Mouse (Mus musculus) layer of hippocampus, postnatal 36 days (tissue): ENCODE results near the gene Ncam1. TPM values are rescaled to one million over a fixed set of nuclear protein-coding genes. Genes with fewer than 3 reads are reported as not detected.
A peak's percentile ranks its signal among the peaks of the same experiment; 100 is the strongest.

Experiments
- DNase-seq, 2 experiments: peaks; one replicate each; pipeline ENCODE4 v3.0.0; 2022
- total RNA-seq, 2 experiments: library from RNA; stranded (reverse); gene quantifications; 2 replicates each; pipeline ENCODE4 v1.2.3; 2021

Gene Ncam1
- total RNA-seq, 2 experiments from 2014 or later, result 293 to 312 TPM

DNA sequence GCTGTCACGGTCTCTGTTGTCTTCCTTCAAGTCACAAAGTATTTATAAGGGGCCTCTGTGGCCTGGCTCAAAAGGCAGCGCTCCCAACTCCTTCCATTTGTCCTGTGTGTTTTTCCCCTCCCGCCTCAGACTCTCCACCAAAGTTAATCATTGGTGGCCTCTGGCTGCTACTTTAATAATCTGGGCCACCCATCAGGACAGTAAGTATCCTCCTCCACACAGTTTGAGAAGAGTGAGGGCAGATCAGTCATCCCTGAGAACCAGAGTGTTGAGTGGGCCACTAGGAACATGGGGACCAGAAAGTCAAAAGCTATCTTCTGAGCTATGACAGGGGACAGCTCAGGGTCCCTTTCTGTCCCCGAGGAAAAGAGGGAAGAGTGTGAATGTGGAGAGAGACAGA lies 256.1 kb downstream of the Ncam1 start:
- DNase-seq, result no peak

DNA sequence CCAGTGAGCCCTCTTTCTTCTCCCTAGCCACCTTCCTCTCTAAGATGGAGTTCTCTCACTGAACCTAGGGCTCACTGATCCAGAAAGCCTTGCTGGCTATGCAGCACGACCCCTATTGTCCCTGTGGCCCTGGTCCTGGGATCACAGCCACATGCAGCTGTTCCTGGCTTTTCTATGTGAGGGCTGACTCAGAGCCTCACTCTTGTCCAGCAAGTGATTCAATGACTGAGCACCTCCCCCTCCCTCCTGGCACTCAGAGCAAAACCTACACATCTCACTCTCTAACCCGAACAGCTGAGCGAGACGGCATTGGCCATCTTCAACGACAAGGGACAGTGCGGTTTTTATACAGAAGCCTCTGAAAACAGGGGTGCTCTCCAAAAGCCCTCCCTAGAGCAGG lies 260.9 kb downstream of the Ncam1 start:
- no peak for DNase-seq

DNA sequence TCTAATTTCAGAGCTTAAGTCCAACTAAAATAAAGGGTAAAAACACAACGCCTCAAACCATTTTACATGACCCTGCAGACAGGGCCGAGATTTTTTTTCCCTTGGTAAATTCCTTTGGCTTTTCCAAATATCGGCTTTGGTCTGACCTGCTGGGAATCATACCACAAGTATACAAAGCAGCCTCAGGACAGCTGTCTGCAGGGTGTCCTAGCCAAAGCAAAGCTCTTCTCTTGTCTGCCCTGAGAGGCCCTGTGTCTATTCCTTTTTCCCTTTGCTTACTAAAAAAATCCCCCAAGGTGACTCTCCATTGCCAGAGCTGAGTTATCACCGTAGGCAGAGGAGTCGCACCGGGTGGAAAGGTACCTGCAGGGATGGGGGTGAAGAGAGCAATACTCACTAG lies 262.1 kb downstream of the Ncam1 start:
- no peak for DNase-seq

DNA sequence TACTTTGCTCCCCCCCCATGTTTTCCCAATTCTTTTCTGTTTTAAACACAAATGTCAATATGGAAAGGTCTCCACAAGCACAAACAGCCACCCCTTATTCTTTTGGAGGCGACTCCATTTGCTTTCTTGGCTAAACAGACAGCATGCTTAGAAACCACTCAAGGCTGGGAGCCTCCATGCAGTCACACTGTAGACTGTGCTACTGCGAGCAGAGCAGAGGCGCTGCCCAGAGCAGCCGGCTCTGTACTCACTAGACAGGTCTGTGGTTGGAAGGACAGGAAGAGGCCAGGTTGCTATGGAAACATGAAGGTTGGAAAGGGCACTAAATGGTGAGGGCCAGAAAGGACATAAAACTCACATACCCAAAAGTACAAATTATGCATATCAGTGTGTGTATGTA lies 263.8 kb downstream of the Ncam1 start:
- DNase-seq, result no peak

DNA sequence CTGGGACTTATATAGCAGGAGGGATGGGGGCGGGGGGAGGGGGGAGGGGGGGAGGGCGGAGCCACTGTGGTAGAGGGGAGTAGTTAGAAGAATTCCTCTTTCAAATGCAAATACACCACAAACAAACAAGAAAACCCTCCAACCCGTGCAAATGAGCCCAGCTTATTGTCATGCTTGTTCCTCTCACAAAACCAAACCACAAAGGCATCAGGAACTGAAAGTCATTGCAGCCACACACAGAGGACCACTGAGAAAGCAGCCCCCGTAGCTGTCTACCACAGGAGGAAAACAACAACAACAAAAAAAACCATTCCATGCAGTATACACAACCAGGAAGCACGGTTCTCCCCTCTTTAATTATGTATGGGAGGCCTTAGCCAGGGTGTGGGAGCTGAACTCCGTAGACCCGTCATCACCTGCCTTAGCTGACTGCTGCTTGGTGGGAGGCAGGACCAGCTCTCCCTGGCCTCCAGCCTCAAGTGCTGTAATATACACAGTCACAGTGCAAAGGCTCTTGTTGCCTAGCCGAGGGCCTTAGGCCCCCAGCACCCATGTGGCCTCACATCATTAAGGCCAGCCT lies 264.7 kb downstream of the Ncam1 start:
- no peak for DNase-seq

DNA sequence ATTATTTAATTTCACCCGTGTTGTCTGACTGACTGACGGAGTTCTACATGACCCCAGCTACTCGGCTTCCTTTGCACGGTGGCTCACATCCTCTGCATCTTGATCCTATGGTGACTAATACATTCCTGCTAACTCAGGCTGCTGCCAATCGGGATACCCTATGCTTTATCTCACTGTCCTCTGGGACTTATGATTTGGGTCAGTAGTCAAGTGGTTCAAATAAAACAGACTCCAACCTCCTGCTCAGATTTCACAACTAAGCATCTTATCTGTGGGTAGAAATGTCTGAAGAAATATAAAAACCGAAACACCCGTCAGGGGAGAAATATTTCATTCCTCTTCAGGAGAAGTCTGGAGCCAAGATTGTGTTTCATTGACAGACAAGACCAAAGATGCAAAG lies 265.3 kb downstream of the Ncam1 start:
- no peak for DNase-seq

DNA sequence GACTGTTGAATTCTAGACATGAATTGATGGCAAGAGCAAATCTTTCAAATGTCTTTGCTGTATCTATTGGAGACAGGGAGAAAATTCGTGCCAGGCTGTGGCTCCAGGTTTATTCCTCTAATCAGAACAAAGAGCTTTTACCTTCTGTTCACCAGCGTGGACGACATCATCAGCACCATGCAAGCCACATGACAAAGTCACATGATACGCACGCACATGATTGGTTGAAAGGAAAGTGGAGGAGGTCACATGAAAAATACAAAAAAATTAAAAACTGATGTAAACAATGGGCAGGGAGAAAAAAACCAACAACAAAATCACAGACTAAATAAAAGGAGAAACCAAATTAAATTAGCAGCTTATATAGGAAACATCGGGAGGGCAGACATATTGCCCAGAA lies 266.9 kb downstream of the Ncam1 start:
- no peak for DNase-seq

DNA sequence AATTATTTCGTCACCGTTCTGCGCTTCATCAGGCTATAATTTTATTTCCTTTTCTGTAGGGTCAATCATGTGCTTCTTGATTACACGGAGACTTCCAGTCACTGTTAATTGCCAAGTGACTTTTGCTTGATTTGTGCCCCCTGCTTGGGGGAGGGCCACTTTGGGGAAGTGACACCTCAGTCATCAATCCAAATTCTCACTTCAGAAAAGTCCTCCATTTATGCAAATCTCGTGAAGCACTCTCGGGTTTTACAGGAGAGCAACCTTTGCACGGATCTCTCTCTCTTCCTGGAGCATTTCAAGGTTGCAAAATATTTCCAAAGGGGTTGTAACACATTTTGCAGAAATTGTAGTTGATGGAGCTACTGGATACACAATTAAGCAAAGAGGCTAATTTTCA lies 267.5 kb downstream of the Ncam1 start:
- DNase-seq, result no peak

DNA sequence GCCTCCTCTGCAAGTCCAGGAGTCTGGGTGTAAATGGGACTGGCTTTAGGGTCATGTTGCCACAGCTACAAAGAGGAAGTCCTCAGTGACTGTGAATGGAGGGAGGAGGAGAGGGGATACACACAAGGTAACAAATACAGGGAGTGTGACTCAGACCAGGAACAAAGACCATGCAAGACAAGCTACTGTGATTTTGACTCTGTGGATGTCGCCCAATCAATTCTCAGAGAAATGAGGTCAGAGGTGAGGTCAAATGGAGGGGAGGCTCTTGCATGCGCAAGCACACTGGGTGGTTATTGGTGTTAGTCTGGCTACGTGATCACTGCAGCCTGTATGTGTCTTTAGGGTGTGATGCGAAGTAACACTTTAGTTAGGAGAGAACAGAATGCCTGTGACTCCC lies 268.0 kb downstream of the Ncam1 start:
- no peak for DNase-seq

DNA sequence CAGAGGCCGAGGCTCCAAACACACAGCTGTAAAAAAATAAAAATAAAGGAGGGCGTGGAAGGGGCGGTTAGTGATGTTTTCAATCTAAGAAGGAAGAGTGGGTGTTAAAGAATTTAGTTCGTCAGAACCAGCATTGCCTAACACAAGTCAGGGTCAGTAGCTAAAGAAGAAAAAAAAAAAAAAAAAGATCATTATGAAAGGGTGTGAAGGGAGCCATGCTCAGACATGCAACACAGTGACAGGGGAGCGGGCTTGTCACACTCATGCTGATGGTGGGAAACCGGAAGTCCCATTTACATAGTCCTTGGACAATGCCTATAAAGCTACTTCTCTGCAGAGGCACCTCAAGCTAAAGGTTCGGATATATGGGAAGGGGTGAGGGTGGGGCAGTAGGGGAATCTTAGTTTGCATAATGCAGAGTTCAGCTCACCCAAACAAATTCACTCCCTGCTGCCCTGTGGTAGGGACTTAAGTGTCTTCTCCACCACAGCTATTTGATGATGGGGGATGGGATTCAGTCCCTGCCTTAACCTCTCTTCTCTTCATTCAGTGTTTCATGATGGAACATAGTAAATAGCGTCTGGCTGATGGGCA lies 269.3 kb downstream of the Ncam1 start:
- DNase-seq, result no peak

DNA sequence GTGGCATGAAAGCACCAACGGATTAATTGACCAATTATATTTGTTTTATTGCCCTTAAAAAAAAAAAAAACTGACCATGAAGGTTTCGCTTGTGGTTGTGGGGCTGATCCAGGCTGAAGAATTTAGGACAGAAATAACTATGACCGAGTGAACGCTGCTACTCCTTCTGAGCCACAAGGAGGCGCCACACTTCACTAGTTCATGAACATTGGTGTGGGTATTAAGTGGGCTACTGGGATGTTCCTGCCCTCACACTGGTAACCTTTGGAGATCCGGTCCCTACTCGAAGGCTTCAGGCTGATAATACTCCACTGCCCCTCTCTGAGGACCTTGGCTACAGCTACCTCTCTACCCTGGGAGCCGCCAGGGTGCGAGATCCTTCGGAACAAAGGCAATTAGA lies 269.8 kb downstream of the Ncam1 start:
- no peak for DNase-seq

DNA sequence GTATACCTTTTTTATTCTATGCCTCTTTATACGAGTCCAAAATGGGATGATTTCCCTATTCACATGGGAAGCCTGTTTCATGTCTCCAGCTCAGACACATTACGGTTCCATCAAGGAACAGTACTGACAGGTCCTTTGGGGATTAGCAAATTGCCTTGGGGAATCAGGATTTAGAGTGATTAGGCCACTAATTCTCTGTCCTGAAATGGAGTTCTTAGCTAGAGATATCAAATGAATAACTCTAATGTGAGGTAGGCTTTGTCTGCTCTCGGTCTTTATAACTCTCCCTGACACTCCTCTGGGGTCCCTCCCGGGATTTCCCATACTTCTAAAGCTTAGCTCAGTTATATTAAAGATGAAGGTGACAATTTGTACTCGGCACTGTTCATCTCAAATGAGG lies 270.7 kb downstream of the Ncam1 start:
- DNase-seq, result no peak

DNA sequence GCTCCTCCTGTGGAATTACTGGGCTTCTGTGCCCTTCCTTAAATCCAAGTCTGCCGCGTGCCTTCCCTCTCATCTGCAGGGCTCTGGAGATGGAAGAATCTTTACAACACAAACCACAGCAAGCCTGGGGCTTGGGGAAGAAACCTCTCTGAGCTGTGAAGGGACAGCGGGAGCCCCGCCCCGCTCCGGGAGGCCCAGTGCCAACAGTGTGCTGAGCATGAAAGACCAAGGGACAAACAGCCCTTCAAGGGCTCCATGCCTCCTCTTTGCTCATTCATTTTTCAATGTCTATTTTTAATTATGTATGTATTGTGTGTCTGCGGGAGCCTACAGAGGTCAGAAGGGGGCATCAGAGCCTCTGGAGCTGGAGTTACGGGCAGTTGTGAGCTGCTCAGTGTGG lies 271.4 kb downstream of the Ncam1 start:
- DNase-seq, result peak in 1 of 2 experiments; percentile 30

DNA sequence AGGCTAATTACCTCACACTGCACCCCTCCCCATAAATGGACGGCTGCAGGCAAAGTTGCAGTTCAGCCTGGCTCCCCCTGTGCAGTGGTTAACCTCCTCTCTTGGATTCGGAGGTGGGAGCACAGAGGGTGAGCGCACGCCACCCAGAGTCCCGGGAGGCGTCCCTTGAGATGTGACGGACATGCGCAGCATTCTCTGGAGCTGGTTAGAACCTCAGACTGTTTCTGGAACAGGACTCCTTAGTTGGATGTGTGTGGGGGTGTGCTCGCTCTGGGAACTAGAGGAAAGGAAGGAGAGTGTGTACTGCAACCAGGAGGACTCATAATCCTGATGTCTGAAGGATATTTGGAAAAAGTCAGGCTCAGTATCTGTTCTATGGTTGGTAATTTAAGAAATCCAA lies 274.0 kb downstream of the Ncam1 start:
- DNase-seq, result no peak

DNA sequence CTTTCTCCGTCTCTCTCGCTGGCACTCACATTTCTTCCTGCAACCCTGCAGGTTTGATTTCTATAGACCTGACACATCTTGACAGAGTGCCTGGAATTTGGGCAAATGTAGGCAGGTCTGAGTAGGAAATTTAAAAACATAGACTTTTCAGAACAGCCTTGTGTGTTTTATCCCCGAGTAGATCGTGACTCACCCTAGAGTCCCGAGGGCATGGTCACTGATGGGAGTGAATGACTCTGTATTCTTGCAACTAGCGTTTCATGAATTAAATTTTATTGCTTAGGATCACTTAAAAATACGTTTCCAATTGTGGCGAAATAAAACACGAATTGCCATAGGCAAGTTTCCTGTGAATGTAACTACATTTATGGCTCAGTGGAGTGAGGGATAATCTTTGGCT lies 274.8 kb downstream of the Ncam1 start:
- DNase-seq, result no peak

DNA sequence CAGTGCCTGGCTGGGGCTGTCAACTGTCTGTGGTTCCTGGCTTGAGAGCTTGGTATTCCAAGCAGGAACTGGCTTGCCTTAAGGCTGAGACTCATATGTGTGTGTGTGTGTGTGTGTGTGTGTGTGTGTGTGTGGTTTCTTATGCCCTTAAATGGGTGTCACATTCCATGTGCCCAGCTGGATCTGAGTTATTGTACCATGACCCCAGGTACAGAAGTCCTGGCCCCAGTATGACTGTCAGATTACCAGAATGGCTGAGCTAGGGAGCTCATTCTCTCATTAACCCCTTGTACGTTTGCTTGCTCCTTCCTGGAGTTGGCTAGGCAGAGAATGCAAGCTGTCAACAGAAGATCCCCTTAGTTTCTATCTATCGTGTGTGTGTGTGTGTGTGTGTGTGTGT lies 284.4 kb downstream of the Ncam1 start:
- DNase-seq, result no peak

DNA sequence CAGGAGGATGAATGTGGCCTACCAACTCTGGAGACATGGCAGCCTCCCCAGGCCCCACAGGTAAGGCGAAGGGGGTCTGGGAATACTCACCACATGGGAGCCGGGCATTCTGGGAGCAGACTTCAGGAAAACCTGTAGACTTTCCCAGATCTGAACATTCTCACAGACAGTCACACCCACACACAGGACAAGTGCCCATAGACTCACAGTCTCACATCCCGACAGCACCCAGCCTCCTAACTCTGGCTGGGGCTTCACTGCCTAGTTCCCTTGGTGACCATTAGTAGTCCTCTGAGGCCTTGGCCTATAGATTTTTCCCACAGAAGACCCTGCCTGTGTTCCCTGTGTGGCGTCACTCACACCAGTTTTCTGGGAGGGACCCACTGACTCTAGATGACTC lies 288.1 kb downstream of the Ncam1 start:
- DNase-seq, result no peak

DNA sequence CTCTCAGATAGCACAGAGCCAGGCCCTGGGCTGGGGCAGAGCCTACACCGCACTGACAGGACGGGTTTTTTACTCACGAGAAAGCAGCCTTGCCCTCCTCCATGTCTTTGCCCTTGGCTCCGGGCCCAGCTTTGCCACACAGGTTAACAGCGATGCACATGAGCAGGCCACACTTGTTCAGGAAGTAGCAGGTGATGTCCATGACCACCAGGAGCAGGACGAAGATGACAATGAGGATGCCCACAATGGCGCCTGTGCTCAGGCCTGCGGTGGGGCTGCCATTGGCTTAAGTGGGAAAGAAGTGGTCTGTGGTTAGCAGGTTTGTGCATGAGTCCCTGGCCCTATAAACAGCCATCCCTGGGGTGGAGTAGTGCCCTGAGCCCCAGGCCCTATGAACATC lies 289.1 kb downstream of the Ncam1 start:
- no peak for DNase-seq

DNA sequence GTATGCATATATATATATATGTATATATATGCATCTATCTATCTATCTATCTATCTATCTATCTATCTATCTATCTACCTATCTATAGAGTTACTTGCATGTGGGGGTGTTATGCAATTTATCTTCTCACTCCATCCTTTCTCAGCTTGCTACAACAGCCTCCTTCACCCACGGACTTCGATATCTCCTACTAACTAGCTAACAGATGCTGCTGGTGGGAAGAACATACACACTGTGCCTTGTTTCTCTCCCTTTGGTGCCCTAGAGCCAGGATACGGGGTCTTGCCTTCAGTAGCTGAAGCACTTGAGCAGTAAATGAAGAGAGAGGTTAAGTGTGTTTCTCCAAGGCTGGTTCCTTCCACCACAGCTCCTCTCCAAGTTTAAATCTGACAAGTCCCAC lies 289.6 kb downstream of the Ncam1 start:
- DNase-seq, result no peak

DNA sequence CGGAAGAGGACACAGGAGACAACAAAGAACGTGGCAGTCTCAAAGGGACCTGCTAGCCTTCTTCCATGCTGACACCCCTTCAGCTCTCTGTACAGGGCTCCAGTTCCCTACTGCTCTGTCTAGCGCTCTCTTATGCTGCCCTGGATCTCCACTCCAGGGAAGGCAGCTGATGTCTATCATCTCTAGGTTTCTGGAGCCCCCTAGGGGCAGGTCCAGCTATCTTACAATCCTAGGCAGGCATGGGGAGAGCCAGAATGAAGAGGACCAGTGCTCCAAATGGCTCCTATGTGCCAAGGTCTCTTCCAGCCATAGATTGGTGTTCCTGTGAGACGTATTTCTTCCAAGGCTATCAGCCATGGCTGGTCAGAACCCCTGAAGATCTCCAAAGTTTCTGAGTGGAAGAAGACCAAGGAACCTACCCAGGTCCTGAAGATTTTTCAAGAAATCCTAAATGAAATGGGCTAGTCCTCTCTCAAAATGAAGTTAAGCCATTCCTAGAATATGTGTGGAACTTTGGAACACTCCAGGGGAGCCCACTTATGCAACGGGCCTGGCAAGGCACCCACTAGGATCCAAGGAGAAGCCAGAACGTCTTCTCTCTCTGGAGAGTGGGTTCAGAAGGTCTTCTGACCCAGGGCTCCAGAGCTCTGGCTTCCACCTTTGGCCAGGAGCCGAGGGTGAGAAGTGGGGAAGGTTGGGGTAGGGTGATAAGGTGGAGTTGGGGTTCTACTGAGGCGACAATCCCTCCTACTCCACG lies 290.7 kb downstream of the Ncam1 start:
- no peak for DNase-seq

DNA sequence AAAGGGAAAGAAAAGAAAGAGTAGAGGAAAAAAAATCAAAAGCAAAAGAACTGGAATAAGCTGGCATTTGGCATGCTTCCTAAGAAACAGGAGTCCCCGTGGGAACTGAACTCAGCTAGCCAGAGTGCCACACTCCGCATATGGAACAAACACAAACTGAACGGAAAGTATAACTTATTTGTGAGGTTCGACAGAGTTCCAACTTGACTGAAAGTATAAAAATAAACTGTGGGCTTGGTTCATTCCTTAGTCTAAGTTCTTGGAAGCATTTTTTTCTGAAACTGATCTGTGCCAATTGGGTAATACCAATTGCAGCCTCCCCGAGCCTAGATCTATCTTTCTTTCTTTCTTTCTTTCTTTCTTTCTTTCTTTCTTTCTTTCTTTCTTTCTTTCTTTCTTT lies 294.1 kb downstream of the Ncam1 start:
- DNase-seq, result no peak

DNA sequence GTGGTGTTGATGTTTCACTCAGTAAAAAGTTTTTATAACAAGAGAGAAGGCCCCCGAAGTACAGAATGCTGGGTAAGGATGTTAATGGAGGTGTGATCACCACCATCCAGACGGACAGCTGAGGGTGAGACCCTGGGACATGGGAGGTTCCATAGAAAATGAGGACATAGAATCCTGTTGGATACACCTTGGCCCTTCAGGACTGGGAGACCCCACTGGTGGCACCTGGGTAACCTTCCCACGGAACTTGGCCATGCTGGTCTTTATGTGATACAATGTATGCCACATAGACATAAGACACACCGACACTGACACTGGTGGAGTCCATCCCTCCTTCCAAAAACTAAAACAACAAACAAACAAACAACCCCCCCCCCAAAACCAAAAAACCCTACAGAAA lies 296.5 kb downstream of the Ncam1 start:
- no peak for DNase-seq

DNA sequence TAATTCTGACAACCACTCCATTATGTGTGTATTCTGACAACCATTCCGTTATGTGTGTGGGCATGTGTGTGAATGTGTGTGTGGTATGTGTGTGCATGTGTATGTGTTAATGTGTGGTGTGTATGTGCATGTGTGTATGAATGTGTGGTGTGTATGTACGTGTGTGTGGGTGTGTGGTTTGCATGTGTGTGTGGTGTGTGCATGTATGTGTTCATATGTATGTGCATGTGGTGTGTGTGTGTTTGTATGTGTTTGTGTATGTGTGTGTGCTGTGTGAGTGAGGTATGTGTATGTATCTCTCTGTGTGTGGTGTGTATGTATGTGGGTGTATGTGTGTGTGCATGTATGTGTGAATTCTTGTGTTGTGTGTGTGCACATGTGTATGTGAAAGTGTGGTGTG lies 298.8 kb downstream of the Ncam1 start:
- no peak for DNase-seq

DNA sequence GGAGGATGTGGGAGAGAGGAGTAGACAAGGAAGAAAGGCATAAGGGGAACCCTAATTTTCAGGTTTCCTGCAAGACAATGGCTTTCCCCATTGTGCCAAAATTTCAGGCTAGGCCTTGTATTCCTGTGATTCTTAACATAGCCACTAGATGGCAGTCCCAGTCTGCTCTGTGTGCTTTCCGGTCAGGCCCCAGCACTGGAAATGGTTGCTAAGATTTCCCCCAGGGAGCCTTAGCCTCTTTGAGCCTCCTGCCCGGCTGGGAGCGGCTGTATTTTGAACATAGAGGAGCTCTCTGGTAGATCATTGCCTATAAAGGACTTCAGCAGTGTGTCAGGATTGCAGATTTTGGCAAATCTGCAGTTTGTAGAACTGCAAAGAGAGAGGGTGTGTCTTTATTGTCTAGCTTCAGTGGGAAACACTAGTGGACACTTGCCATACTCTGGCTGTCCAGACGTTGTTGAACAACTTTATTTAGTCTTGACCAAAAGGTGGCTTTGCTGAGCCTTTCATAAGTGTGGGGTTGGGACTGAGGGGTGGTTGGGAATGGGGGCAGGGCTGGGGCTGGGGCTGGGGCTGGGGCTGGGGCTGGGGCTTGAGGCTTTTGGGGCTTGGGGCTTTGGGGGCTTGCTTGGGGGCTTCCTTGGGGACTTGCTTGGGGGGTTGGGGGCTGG lies 304.6 kb downstream of the Ncam1 start:
- peak in 1 of 2 experiments; percentile 45 for DNase-seq
